Mouse (Mus musculus) adipose tissue, adult 10 weeks (tissue): ENCODE measurements around the gene Mpo. TPM values are rescaled to one million over a fixed set of nuclear protein-coding genes. Genes with fewer than 3 reads are reported as not detected.

Source experiments
- polyA plus RNA-seq: library from polyadenylated mRNA; stranded (reverse); fragments of 350-450 nt; fragmentation: Illumina TruSeq; extraction: RNeasy Lipid Tissue Mini Kit (QIAGEN cat#74804); gene quantifications from one replicate; pipeline ENCODE4 v1.2.3, GENCODE M21; 2014; ENCODE audit warnings: low read depth, low replicate concordance

Mpo gene
- polyA plus RNA-seq: not detected

DNA sequence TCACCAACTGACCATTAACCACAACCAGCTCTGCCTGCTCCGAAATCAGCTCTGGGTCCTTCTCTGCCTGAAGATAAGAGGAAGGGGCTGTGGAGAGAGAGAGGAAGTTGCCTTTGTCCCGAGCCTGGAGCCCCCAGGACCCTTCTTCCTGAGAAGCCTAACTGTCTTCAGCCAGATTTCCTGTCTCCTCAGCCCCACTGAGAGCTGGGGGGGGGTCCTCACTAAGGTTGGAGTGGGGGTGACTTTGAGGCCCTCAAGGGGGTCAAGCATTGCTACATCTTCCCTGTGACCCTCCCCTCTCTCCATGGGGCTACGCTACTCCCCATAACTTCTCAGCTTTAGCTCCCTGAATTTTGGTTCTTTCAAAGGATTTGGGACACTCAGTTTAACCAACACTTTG is at the start of gene Mpo:
TSS of gene Mpo (plus strand) at position 122 of the 400 bp plus-strand sequence.

DNA sequence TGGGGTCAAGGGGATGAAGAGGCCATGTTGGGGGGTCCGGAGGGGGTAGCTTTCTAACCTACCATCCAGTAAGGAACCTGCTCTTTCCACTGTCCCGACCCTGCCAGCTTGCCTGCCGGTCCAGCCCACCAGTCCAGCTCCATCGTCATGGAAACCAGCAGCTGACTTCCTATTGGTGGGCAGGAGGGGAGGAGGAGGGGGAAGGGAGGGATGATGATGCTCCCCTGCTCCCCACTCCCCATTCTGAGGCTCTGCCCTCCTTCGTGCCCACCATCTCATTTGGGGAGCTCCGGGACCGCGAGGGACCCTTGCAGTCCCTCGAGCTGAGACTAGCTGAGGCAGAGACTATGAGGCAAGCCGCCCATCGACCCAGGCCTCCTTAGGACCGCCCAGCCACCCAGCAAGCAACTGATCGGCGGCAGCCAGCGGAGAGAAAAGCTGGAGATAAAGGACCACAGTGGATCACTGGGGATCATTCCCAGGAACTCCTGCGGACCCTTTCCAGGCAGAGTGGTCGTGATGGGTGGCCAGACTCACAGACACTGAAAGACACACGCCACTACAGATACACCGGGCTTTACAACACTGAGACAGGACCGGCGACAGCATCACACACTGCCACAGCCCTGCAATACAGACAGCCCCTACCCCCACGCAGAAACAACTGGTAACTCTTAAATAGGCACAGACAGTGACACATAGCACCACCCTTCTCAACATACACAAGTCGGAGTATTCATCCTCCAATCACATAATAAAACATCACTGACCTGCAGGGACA is 32.9 kb upstream of the Mpo start, which contains the start of gene Tspoap1:
TSS of gene Tspoap1 (plus strand) at position 241 of the 781 bp plus-strand sequence.

DNA sequence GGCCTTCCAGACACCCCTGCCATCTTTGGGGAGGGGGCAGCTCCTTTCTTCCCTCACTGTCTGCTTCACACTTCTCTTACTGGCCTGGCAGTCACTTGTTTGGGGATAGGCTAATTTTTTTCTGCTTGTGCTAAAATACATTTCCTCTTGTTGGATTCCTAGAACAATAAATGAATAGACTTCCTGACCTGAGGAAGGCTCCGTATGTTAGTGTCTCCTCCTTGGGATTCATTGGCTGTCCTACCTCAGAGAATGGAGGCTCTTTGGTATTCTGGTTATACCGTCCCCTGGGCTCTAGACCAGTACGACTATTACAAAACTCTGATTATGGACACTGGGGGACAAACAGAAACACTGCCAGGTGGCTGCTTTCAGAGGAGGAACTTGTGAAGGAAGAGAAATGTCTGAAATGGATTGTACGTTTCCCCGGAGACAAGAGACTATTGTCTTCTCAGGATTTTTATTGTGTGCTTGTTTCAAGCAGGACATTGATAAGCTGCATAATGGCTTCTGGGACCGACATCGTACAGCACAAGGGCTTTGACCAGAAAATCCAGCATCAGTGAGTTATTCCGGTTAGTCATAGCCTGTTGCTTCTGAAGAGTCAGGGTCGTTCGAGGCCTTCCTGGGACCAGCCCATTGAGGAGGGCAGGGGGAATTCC is 35.0 kb downstream of the Mpo start, which contains the start of gene Lpo:
TSS of gene Lpo (minus strand) at position 51 of the 662 bp plus-strand sequence.

DNA sequence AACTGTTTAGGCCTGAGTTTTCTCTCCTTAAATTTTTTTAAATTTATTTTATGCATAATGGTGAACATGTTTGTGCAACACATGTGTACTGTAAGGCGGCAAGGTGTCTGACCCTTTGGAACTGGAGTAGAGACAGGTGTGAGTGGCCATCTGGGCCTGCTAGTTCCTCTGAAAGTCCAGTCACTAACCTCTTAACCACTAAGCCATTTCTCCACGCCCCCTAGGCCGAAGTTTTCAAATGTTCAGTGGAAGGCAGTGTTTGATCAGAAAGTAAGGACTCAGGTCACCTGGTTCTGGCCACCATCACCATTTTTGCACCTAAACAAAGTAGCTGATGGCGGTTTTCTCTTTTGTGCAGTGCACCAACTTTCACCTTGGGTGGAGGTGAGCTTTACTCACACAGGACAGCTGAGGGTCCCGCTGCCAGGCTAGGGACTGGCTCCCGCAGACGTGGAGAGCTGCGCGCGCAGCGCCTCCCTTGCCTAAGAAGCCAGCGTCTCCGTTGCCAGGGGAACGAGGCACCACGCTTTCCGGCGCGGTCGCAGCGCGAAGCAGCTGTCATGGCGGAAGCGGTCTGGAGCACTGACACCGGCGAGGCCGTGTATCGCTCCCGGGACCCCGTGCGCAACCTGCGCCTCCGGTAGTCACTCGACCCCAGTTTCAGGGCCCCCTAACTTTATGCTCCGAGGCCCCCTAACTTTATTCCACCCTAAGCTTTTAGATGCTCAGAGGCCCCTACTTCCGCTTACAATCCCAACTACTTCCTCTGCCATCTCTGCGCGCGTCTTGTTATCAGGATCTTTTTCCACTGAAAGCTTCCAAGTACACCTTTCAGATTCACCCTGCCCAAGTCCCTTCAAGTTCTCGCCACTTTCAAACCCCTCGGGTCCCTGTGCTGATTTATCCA is 59.6 kb downstream of the Mpo start, which contains the start of gene Mks1:
TSS of gene Mks1 (plus strand) at position 526 of the 907 bp plus-strand sequence.

Other genes with a start within 250 kb of the Mpo start
- 2.0 TPM for gene Gm11492, start 226.9 kb upstream of the Mpo start, polyA plus RNA-seq
- gene Sept4, start 224.7 kb upstream of the Mpo start, polyA plus RNA-seq: 38.3 TPM
- gene Mtmr4, start 201.4 kb upstream of the Mpo start, polyA plus RNA-seq: 27.5 TPM
- gene Hsf5, start 176.4 kb upstream of the Mpo start, polyA plus RNA-seq: 2.6 TPM
- gene Rnf43, start 130.9 kb upstream of the Mpo start, polyA plus RNA-seq: 21.6 TPM
- 69.9 TPM for gene Supt4a, start 56.0 kb upstream of the Mpo start, polyA plus RNA-seq
- 4.8 TPM for gene Tspoap1, start 33.0 kb upstream of the Mpo start, polyA plus RNA-seq
- not detected for gene Lpo, start 34.7 kb downstream of the Mpo start, polyA plus RNA-seq
- 14.8 TPM for gene Mks1, start 59.6 kb downstream of the Mpo start, polyA plus RNA-seq
- not detected for gene Epx, start 82.0 kb downstream of the Mpo start, polyA plus RNA-seq
- gene Olfr462, start 98.7 kb downstream of the Mpo start, polyA plus RNA-seq: not detected
- gene Olfr463, start 103.8 kb downstream of the Mpo start, polyA plus RNA-seq: not detected
- not detected for gene Olfr464, start 127.4 kb downstream of the Mpo start, polyA plus RNA-seq
- 168 TPM for gene Dynll2, start 194.0 kb downstream of the Mpo start, polyA plus RNA-seq